Mouse (Mus musculus) cerebellum, postnatal 4 days (tissue): ENCODE results near the gene Mrpl20.

Experiments
- DNase-seq, 2 experiments: peaks; one replicate each; pipeline ENCODE4 v3.0.0; 2022; ENCODE audit warnings: low spot score in 2 of 2, mixed read lengths in 1 of 2

The Mrpl20 gene

DNA sequence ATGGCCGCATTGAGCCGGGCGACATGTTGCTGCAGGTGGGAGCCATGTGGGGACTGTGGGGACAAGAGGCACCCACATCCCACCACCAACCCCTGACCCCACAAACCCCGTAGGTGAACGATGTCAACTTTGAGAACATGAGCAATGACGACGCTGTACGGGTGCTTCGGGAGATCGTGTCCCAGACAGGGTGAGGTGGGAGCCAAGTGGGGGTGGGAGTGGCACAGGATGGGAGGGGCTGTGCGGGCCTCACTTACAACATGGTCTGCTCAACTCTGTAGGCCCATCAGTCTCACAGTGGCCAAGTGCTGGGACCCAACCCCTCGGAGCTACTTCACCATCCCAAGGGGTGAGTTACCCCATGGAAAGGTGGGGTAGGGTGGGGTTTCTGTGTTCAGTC lies 52.3 kb downstream of the Mrpl20 start:
- DNase-seq = no peak

DNA sequence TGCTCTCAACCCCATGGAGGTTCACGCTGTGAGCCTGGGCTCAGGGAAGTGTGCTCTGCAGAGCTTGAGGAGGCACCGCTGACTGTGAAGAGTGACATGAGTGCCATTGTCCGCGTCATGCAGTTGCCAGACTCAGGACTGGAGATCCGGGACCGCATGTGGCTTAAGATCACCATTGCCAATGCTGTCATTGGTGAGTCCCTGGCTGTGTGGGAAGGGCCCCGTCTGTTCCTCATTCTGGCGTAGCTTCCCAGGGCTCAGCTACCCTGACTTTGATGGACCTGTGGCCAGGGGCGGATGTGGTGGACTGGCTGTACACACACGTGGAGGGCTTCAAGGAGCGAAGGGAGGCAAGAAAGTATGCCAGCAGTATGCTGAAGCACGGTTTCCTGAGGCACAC lies 53.4 kb downstream of the Mrpl20 start:
- DNase-seq = no peak

DNA sequence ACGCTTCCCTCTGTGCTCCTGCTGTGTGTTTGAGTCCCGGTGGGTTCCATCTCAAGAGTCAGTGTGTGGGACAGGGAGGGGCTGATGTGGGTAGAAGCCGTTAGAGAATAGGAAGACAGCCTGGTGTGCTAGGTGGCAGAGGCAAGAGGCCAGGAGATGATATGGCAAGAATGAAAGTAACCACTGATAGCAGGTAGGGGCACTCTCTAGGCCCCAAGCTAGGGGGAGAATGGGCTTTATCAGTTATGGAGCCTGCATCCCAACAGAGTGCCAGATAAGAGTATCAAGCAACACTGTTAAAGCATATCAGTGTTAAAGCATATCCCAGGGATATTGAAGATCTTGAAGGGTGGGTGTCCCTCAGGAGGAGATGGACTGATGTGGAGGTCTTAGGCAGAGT lies 54.2 kb downstream of the Mrpl20 start:
- no peak for DNase-seq

DNA sequence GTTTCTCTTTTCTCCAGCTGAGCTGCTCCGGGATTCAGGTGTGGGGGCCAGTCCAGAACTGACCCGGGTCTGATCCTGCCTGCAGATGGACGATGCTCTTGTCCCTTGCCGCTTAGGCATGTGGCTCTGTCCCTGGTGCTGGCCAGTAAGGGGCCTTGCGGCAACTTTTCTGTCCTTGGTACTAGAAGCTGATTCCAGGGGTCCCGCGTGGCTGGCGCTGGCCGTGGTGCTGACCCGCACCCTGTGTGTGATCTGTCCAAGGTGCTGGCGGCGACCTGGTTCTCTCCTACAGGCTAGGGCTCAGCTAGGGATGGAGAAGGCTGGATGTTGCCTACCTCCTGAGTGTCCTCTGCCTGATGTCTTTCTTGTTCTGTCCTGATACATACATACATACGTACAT lies 56.6 kb downstream of the Mrpl20 start:
- peak in 1 of 2 experiments; percentile 37 for DNase-seq
